Mouse (Mus musculus) urinary bladder, adult 2 months (tissue): ENCODE data around the gene Prex1. TPM values are rescaled to one million over a fixed set of nuclear protein-coding genes. Genes with fewer than 3 reads are reported as not detected.

Experiments used
- DNase-seq: peaks from one replicate; pipeline ENCODE4 v3.0.0; 2022; ENCODE audit warnings: low spot score
- polyA plus RNA-seq: library from polyadenylated mRNA; depleted of rRNA; stranded (reverse); fragments of >200 nt; gene quantifications from 2 replicates; pipeline ENCODE4 v1.2.3, GENCODE M21; 2012

The Prex1 gene
- polyA plus RNA-seq, 1 experiment: 7.5 TPM

- no peak for DNase-seq
Measured at GRCm38 (mm10) chr2:166560826-166561225, 152.8 kb downstream of the Prex1 start.

- DNase-seq: no peak
Measured at GRCm38 (mm10) chr2:166559531-166559930, 154.1 kb downstream of the Prex1 start.

- no peak for DNase-seq
Measured at GRCm38 (mm10) chr2:166555508-166555907, 158.1 kb downstream of the Prex1 start.

GRCm38 (mm10) chr2:166554169-166554505, 159.5 kb downstream of the Prex1 start:
- no peak for DNase-seq

- no peak for DNase-seq
Measured at GRCm38 (mm10) chr2:166553502-166554168, 160.0 kb downstream of the Prex1 start.

GRCm38 (mm10) chr2:166552657-166553056, 161.0 kb downstream of the Prex1 start:
- no peak for DNase-seq

GRCm38 (mm10) chr2:166551831-166552498, 161.7 kb downstream of the Prex1 start:
- DNase-seq: no peak

GRCm38 (mm10) chr2:166549871-166550270, 163.8 kb downstream of the Prex1 start:
- no peak for DNase-seq

GRCm38 (mm10) chr2:166549069-166549468, 164.6 kb downstream of the Prex1 start:
- no peak for DNase-seq

- no peak for DNase-seq
Measured at GRCm38 (mm10) chr2:166545580-166545979, 168.1 kb downstream of the Prex1 start.

- DNase-seq: no peak
Measured at GRCm38 (mm10) chr2:166544575-166545251, 168.9 kb downstream of the Prex1 start.

- no peak for DNase-seq
Measured at GRCm38 (mm10) chr2:166541112-166541928, 172.3 kb downstream of the Prex1 start.

- DNase-seq: no peak
Measured at GRCm38 (mm10) chr2:166540216-166540615, 173.4 kb downstream of the Prex1 start.

- no peak for DNase-seq
Measured at GRCm38 (mm10) chr2:166536896-166537295, 176.7 kb downstream of the Prex1 start.

GRCm38 (mm10) chr2:166535519-166535918, 178.1 kb downstream of the Prex1 start:
- DNase-seq: no peak

- no peak for DNase-seq
Measured at GRCm38 (mm10) chr2:166526204-166526603, 187.4 kb downstream of the Prex1 start.

- DNase-seq: no peak
Measured at GRCm38 (mm10) chr2:166523156-166523890, 190.3 kb downstream of the Prex1 start.

- no peak for DNase-seq
Measured at GRCm38 (mm10) chr2:166522612-166523120, 191.0 kb downstream of the Prex1 start.

- no peak for DNase-seq
Measured at GRCm38 (mm10) chr2:166521878-166522611, 191.6 kb downstream of the Prex1 start.

GRCm38 (mm10) chr2:166521461-166521860, 192.2 kb downstream of the Prex1 start:
- DNase-seq: no peak
